In the genomic region with DNA sequence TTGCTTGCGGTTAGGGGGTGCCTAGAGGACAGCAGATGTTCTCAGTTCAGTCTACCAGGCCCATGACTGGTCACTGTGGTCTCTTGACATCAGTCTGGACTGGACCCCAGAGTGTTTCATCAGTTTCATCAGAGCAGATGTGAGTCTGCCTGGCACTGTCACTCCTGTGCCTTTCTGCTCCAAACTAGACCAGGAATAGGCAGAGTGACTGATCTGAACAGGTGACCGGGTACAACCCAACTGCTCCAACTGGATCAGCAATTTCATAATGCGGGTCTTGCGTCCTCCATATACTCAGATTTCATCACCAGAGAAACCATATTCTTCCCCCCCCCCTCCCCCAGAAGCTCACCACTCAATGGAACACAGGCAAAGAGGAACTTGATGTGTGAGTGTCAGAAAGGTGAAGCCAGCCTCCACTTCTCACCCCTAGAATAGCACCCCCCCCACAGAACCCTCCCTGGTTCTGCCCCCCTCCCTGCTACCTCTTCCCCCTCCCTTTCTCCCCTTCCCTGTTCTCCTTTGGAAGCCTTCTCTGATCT, we compare ENCODE assay signal across 25 mouse cellular contexts. TPM values are rescaled to one million over a fixed set of nuclear protein-coding genes. Genes with fewer than 3 reads are reported as not detected.
"Had no signal": no experiment of that assay in that cellular context is flagged by ENCODE, and none has a peak within 500 bp of the region (broad histone marks: within the 10 kb centered on the region; RNA-seq: fewer than 3 reads in every experiment).

No protein-coding gene starts in this region.

- DNase-seq: kidney, adult 8-10 months; kidney, postnatal 10 days; left cerebral cortex, postnatal 4 days; liver, embryonic 13.5 days; lung, adult 2 months; lung, postnatal 14 days; lung, postnatal 4 days; right cerebral cortex, adult 18-20 months; right cerebral cortex, postnatal 14 days; right cerebral cortex, postnatal 4 days; spleen, adult 18-20 months; thymus, postnatal 25 days had no signal

- H3K27ac ChIP-seq: kidney, embryonic 15.5 days; limb, embryonic 13.5 days; liver, embryonic 13.5 days; midbrain, embryonic 12.5 days; midbrain, embryonic 15.5 days; neural tube, embryonic 12.5 days; neural tube, embryonic 15.5 days; stomach, embryonic 15.5 days had no signal

- H3K4me3 ChIP-seq: kidney, embryonic 15.5 days; limb, embryonic 13.5 days; liver, embryonic 13.5 days; midbrain, embryonic 12.5 days; midbrain, embryonic 15.5 days; neural tube, embryonic 12.5 days; neural tube, embryonic 15.5 days; stomach, embryonic 15.5 days had no signal

- ATAC-seq: midbrain, embryonic 15.5 days had no signal

RNA-seq across cellular contexts. Expression of a gene that starts 46.1 kb away (rescaled TPM):
- total RNA-seq: layer of hippocampus, adult 18-20 months; layer of hippocampus, postnatal 14 days; left cerebral cortex, adult 8-10 months; left cerebral cortex, postnatal 14 days; left cerebral cortex, postnatal 4 days; liver, adult 2 months; megakaryocyte, adult 5-6 weeks had no signal
